Mouse (Mus musculus) brain, embryonic 18.5 days (tissue): ENCODE data around the gene Nsf.

ENCODE experiments used
- DNase-seq: peaks from one replicate; pipeline ENCODE4 v3.0.0-alpha.2; 2012; ENCODE audit warnings: low read depth, low spot score

The Nsf gene

DNA sequence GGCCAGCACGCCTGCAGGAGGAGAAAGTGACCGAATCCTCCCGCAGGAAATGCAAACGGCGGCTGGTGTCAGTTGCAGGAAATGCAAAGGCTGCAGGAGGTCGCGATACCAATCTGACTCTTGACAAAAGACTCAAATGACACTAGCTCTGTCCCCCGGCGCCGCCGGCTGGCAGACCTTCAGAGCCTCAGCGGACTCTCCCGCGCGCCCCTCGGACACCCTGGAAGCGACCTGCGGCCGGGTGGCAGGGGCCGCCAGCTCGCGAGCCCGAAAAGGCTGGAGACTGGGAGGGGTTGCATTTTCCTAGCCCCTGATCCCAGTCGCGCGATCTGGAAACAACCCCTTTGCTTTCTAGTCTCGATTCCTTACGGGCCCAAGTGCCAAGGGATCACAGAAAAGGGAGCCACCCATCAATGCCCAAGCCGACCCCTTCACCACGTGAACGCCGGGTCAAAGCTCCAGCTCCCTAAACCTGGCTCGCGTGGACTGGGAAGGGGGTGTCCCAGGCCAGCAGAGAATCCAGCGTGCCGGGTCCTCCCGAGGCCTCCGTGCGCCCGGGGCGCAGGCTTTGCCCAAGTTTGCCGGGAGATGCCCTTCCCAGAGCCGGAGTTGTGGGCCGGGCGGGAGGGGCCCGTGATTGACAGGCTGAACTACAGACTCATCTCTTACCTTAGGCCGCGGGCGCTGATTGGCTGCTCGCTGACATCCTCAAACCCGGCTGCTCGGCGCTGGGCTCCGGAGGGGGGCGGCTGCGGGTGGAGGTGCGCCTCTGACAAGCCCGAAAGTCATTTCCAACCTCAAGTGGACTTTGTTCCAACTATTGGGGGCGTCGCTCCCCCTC, 180.2 kb downstream of the Nsf start, which contains the start of gene Wnt3:
TSS of gene Wnt3 (plus strand) at position 764 of the 841 bp plus-strand sequence.
- DNase-seq = no peak

DNA sequence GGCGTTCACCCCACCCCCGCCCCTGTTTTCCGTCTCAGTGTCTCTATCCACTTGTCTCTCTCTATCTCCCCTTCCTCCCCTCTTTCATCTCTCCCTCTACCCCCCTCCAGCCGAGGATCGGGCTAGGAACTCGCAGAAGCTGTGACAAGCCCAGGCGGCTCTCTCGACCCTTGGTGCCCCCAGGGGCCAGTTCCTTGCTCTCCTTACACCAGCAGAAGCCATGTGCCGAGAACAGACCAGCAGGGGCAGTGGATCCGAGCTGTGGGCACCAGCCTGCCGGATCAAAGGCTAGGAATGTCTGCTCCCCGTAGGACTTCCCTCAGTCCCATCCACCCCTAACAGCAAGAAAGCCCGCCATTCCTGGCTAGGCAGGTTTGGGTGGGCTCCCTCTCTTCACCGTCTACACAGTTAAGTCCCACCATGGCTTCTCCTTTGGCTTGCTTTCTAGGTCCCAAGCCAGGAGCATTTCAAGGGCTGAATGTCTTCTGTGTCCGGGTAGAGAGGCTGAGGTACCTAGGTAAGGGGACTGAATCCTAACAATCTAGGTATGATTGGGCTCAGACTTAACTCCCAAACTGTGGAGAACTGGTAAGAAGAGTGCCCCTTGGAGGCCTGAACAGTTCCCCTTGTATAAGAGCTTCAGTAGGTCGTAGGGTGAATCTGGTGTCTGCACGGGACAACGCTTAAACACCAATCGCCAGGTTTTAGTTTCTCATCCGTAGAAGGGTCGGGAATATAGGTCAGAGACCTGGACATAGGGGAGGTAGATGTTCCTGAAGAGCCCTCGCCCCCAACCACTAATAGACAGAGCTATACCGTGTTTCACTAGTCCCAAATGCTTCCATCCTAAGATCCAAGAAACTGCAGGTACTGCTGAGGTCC, 181.1 kb downstream of the Nsf start:
- no peak for DNase-seq
